Mouse (Mus musculus): ENCODE measurements around the gene Fam84b.
"Not testable (repeated sequence)": the region's sequence is repeated elsewhere in the genome, so short reads cannot be mapped to it uniquely, and the experiment has no call there.

The Fam84b gene

DNA sequence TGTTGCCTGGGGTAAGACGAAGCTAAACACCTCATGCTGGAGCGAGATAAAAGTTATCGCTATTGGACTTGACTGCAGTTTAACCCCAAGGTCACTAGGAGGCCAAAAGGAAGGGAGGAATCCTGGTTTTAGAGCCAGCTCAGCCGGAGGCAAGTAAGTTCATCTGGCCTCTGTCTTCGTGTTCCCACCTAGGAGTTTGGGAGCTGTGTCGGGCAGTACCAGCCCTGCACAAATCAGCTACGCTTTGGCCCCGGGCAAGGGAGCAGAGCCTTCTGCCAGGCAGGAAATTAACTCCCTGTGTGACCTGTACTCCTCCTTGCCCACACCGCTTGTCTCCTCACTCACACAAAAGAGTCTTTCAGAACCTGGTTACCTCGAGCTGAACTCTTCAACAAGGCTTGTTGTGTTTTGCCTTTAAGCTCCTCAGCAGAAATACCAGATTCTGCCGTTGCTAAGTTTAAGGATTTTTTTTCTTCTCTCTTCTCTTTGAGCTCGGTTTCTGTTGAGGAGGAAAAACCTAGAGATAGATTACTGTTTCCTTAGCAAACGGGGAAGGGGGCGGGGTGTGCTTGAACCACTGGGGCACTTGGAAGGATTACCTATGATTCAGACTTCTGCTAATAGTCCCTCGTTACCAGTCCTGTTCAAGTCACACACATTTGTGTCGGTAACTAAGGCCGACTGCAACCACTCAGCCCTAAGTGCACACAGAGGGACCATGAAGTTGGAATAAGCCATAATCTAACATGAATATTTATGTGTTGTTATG lies at the start of gene Fam84b:
TSS of gene Fam84b (minus strand) at position 548 of the 769 bp plus-strand sequence.
- DNase-seq (ENCODE audit: low spot score in 2 of 2), result no peak

DNA sequence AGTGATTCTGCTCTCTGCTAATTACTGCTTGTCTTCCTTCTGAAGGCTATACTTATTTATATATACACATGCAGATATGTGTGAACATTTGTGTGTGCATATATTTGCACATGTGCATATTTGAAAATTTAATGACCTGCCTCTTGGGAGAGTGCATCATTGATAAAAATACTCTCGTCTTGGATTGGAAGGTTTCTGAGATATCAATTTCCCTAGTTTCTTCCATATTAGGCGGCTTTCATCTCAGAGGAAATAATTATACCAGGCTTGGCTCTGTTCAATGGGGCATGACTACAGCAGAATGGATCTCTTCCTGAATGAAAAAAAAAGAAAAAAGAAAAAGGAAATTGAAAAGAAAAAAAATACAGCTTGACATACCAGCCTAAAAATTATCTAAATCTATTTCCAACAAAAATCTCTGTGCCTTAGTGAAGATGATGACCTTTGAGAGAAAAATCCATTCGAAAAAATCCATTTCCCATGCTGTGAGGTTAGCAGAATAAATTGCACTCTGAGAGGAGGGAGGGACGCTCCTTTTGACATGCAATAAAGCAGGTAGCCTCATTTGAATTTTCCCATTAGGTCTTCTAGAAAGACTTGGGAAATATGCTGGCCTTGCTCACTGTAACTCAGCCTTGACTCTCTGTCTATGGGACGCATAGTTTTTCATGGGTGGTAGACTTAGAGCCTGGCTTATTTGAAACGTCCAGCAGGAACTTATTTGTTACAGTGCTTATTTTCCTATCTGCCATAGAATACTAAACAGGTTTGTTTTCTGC lies 44.8 kb upstream of the Fam84b start:
- no peak for DNase-seq (ENCODE audit: low spot score in 2 of 2)

DNA sequence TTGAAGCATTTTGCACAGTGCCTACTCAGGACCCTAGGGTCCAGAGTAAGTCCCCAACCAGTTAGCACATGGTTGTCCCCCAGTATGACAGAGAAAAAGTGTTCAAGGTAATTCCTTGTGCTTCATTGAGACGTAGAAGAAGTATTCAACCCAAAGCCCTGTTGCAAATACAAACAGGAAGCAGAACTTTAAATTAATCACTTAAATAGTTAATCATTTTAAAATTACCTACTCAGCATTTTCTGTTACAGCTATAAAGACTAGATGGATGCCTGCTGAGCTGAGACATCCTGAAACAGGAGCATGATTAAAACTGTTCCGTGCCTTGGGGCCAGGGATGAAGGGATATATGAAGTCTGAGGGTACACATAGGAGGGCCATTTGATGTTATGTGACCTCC lies 42.5 kb upstream of the Fam84b start:
- DNase-seq (ENCODE audit: low spot score in 2 of 2), result no peak

DNA sequence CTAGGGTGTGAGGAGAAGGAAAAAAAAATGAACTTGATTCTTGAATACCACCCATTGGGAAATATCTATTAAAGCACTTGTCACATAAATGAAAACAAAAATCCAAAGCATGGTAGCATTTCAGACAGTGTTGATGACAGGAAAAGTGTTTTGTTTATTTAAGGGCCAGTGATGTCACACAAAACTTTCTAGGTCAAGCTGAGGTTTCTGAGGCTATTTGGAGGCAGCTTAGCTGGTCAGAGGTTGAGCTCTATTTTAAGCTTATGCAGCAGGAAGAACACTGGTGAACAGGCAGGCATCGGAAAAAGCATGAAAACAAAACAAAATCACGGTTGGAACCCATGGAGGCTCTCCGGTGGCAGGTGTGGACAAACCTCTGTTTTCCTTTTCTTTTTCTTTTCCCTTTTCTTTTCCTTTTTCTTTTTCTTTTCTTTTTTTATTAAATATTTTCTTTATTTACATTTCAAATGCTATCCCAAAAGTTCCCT lies 39.4 kb upstream of the Fam84b start:
- DNase-seq (ENCODE audit: low spot score in 2 of 2), result no peak

DNA sequence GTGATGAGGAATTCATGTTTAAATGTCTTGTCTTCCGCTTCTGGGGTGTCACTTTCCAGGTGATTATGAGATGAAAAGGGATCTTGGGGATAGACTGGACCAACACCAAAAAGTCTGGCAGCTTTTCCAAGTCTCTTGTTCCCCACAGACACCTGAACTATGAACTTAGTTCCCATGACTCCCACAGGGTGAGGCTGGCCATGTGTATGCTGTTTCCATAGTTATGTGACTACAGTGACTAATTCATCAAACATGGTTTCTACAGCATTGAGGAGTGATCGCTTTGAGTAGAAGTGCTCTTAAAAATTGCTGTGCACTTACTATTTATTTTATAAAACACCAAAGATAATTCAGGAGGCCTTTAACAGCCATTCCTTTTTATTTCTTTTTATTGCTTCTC lies 35.1 kb upstream of the Fam84b start:
- no peak for DNase-seq (ENCODE audit: low spot score in 2 of 2)

DNA sequence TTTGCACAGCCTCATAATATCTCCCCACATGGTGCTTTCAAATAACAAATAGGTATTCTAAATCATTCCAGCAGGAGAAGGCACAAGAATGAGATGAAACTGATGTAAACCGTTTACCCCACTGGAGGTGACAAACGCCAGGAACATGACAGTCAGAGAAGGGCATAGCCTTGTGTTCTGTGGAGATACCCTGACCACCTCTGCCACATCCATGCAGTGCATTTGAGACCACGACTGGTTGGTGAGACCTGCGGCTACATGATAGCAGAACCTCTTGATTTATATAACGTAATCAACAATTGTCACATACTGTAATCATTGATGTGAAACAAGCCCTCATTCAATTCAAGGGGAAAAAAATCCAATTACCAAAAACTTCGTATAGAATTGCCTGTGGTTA lies 22.1 kb upstream of the Fam84b start:
- no peak for DNase-seq (ENCODE audit: low spot score in 2 of 2)

DNA sequence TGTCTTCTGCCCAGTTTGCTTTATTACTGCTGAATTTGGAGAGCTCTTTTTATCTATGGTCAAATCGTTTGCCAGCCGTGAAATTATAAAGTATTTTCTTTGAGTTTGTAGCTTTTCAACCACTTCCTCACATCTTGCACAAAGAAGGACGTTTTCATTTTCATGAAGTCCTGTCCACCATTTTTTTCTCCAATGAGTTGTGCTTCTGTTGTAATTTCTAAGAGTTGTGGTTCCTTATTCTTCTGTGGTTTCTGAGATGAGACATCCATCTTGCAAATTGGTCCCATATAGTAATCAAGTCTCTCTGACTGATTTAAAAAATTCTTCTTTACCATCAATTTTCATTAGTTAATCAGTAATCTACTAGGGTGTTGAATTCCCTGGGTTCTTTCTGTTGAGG lies 8.8 kb upstream of the Fam84b start:
- no peak for DNase-seq (ENCODE audit: low spot score in 2 of 2)

DNA sequence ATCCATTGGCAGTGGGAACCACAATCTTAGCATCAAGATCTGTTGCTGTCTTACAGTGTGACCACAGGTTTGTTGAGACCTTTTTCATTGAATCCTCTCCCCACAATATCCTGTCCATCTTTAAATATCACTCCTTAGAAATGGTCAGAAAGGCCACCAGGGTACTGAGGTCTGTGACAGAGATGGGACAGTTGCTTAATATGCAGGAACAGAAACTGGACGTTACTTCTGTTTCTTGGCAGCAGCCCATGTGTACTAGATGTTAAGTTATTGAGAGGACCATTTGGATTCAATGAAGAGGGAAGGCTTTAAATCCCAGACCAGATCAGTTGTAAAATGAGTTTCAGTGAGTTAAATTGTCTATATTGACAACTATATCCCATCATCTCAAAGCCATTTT lies 1.5 kb upstream of the Fam84b start:
- DNase-seq (ENCODE audit: low spot score in 2 of 2), result no peak

DNA sequence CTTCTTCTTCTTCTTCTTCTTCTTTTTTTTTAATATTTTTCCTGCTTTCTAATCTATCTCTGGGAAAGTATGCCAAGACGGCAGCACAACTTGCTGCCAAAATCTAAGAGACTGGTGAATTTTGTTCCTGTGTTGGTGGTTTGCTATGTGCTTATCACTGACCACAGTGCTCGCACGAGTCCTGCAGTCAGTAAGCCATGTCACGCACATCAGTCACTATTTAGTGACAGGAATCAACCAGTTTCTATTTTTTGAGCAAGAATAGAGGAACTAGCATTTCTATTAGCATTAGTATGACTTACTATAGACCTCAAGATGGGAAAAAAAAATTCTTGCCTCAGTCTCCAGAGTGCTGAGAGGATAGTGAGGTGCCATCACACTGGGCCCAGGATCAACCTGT lies 573 bp upstream of the Fam84b start:
- DNase-seq (ENCODE audit: low spot score in 2 of 2), result no peak

DNA sequence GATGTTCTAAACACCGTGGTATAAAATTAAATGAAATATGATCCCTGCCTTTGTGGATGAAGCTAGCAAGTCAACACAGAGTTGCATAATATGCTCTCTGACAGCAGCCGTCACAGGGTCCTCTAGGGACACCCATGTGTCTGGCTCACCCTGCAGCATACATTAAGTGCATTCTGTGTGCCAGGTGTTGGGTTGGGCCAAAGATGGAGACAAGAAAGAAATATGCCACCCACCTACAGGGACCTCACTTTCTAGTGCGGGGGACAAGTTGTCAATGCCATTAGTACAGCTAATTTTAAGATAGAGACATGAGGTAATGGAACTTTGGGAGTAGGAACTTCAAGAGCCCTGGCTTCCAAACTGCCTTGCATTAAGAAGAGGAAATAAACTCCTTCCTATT lies 4.9 kb downstream of the Fam84b start:
- DNase-seq (ENCODE audit: low spot score in 2 of 2), result peak; percentile 21 to 49

DNA sequence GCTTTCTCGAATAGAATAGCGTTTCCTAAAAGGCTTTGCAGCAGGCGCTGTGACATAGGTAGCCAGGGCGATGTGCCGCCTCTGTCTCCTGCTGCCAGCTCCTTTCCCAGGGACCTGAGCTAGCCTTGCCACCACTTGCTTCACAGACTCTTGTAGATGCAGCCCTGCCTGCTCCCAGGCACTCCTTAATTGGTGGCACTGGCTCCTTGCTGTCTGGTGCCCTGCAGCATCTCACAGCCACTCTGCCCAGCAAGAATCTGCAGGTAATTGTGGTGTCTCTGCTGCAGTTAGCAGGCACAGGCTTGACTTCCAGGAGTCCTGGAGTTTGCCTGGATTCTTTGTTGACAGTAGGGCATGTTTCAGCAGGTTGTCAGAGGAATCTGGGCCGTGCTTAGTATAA lies 7.3 kb downstream of the Fam84b start:
- DNase-seq (ENCODE audit: low spot score in 2 of 2), result no peak

DNA sequence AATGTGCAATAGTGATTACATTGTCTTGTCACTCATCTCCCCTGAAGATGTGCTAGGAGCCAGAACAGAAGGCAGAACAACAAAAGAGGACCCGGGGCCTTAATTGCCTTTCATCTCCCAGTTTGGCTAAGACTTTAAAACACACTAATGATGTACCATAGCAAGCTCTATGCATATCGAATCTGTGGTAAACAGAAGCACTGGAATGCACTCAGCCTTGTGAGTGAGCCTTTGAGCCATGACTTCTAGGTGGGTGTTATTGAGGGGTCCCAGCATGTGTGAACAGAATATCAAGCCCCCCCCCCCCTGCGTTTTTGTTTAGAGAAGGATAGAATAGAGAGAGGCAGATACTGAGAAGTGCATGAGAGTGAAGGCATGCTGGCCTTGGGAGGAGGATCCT lies 7.7 kb downstream of the Fam84b start:
- no peak for DNase-seq (ENCODE audit: low spot score in 2 of 2)

DNA sequence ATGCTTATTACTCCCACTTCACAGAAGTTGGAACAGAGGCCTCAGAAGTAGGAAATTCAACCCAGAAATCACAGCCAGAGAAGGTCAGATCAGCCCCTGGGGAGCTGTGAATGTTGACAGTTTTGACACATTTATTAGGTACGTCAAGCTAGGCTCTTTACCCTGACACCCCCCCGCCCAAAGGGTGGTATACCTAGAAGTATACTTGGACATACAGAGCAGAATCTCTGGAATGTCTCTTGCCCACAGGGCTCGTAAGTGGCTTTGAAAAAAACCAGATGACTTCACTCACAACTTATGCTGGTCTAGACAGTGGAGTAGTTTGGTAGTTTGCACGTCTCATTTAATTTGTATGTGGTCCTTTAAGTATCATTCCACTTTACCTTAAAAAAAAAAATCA lies 11.8 kb downstream of the Fam84b start:
- no peak for DNase-seq (ENCODE audit: low spot score in 2 of 2)

DNA sequence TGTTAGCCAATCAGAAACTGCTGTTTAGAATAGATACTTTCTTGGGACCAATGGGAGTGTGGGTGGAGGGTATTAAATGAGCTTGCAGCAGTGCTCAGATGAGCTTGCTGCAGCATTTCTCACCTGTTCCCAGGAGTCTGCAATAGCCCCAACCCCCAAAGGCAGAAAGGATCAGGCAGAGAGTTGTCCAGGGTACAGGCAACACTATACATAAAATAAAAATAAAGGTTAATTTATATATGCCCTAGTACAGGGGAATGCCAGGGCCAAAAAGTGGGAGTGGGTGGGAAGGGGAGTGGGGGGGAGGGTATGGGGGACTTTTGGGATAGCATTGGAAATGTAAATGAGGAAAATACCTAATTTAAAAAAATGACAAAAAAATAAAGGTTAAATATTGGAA lies 12.3 kb downstream of the Fam84b start:
- not testable (repeated sequence) for DNase-seq (ENCODE audit: low spot score in 2 of 2)

DNA sequence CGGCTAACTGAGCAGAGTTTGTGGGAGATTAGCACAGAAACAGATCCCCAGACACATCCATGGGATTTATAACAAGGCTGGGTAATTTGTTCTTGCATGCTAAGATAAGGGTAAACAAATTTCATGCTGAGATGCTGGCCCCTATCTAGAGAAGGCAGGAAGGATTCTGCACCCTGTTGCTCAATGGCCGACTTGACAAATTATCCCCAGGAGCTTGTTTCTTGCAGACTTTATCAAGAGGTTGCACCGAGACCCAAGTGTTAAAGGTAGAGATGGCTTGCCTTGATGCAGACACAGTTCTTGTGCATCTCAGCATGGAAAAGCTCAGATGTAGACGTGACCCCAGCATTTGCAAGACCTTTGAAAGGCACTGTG lies 13.3 kb downstream of the Fam84b start:
- no peak for DNase-seq (ENCODE audit: low spot score in 2 of 2)

DNA sequence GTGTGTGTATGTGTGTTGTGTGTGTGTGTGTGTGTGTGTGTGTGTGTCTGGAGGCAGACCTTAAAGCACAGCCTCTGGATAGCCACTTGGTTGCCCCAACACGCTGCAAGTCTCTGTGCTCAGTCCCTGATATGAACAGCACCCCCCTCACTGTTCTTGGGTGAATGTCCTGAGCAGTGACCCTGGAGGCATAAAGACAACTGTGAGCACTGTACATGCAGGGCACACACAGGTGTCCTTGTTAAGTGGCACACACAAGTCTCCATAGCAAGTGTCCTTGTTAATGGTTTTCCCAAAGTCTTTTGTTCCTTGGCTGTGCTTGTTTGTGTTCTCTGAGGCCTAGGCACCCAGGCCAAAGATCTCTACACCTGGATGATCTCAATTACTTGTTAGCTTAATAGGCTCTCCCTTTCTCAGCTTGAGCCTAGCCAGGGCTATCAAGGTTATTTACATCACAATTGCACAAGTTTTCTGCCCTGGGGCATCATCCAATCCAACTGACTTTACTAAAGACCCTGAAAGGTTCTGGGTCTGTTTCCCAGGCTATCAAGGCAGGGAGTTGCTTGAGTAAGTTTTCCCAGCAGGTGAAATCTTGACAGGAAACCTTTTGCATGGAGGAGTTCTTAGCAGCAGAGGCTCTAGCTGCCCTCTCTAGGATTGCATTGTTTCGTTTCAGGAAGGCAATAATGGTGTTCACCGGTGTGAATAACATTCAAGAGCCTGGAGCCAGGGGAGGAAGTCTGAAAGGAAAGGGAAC lies 13.9 kb downstream of the Fam84b start:
- DNase-seq (ENCODE audit: low spot score in 2 of 2), result no peak

DNA sequence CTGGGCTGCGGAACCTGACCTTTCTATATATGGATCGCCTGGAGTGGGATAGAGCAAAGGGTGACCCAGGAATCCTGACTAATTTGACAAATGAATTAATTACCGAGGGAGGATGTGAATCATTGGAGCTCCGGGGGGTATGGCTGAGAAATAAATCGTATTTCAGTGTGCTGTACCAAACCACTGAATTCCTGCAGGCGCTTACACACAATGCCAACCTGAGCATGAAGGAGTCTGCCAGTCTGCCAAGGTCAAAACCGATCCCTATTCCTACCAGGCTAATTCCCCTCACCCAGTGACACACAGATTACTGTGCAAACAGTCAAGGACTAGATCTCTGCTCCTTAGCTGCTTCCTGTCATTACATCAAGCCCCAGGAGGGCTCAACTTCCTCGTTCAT lies 15.4 kb downstream of the Fam84b start:
- no peak for DNase-seq (ENCODE audit: low spot score in 2 of 2)

DNA sequence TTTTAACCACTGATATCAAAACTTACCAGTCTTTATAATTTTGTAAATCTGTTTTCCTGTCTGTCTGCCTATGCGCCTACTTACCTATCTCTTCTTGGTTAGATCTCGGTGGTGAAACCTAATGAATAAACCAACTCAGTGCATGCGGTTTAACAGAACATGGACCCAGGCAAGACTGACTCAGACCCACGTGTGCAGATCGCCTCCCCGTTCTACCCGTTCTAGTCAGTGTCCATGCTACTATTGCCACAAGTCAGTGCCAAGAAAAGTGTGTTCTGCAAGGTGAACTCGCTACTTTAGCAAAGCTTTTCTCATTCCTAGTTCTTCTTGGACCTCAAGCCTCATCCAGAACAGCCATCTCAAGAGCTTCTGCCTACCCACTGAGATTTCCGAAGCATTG lies 15.9 kb downstream of the Fam84b start:
- no peak for DNase-seq (ENCODE audit: low spot score in 2 of 2)

DNA sequence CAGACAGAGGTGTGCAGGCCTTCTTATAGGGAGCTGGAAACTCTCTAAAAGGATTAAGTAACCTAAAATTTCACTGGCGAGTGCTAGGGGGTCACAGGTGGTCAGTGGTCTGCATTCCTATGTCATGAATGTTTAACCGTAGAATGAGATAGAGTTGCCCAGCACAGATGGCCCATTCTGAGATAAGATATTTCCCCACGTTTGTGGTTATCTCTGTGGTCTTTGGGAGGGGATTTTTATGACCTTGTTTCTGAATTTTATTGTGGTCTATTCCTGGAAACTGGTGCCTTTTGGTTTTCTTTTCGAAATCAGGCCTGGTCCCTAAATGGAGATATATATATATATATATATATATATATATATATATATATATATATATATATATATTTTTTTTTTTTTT lies 17.3 kb downstream of the Fam84b start:
- DNase-seq (ENCODE audit: low spot score in 2 of 2), result no peak

DNA sequence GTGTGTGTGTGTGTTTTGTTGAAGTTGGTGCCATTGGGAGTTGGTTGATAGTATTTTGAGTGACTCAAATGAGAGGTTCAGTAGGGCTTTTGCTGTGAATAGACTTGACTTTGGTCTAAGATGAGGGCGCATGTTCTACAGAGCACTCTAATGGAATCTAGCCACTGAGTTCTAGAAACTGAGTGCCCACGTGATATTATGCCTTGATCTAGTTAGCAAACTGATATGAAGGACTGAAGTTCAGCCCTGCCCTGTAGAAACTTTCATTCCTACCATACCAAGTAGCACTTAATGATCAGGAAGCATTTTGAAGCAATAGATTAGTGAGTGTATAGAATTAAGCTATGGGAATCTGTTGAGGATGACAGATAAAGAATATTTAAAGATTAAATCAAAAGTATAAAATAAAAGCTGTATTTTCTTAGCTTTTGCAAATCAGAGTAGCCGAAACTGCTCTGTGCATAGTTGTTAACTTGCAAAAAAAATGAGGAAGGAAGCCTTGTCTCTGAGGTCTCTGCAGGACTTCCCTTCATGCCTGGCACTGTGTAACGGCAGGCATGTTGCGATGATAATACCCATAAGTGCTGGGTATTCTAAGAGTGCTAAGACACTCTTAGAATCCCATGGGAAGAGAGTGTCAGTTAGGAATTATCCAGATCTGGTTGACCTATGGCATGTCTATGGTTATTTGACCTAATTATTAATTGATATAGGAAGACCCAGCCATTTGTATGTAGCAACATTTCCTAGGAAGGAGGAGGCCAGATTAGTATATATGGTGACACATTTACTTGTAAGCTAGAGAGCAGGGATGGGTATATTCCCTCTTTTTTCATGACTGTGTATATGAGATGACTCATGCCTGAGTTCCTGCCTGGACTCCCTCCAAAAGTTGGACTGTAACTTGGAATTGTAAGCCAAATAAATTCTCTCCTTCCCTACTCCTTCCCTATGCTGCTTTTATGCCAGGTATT lies 18.7 kb downstream of the Fam84b start:
- no peak for DNase-seq (ENCODE audit: low spot score in 2 of 2)

DNA sequence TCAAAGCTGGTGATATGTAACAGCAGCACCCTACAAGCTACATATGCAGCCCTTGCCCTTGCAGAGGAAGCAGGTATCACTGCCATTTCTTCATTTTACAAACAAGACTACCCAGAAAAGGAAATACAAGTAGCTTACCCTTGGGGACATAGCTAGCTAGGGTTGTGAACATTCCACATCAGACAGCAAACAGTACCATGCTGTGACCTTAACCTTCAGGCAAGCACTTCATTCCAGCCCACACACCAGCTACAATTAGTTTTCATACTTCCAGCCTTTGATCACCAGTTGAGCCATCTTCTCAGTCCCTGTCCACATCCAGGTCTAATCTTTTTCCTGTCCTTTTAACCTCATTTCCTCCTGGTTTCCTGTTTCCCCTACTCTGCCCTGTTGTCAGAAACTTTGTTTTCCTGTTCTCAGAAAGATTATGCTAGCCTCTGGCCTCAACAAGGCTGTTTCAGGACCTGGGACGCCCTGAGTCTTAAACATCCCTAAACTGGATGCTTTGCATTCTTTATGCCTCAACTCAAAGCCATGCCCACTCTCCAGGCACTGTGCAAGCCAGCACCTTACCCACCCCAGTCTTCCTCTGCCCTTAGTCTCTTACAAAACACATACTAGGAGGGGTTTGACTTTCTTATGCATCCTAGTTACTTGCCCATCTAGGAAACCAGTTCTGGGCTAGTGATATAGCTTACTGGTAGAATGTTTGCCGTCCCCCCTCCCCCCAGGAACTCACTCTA lies 19.9 kb downstream of the Fam84b start:
- no peak for DNase-seq (ENCODE audit: low spot score in 2 of 2)

Data from frontal cortex, postnatal 14 days (tissue).